ENCODE assay signal across 15 mouse cellular contexts in the genomic region with DNA sequence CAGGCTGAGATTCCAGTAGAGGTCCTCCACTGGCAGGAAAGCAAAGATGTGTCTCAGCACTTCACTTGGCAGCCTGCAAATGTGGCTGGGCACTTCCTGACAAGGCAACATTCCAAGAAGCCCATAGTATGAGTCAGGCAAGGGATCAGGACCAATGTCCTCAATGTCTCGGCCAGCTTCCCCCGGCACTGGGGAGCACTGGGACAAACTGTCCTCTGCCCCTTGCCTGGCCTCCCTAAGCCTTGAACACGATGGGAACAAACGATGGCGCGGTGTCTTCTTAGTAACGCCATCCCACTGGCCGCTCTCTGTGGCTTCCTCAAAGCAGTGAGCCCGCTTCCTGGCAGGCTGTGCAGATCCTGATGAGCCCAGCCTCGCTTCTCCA. TPM values are rescaled to one million over a fixed set of nuclear protein-coding genes. Genes with fewer than 3 reads are reported as not detected.
DNase-seq lines count a peak whose midpoint lies in the region; ATAC-seq and TF ChIP-seq lines count a peak whose summit lies in the region.
"Had no signal": no experiment of that assay in that cellular context is flagged by ENCODE, and none has a peak within 500 bp of the region (broad histone marks: within the 10 kb centered on the region; RNA-seq: fewer than 3 reads in every experiment).

No protein-coding gene starts in this region.

- no peak overlapping the region for H3K9ac ChIP-seq in midbrain, postnatal 0 days (replicated peaks; ENCODE audit: low read length, poor library complexity, severe bottlenecking)
- no peak overlapping the region for H3K9ac ChIP-seq in midbrain, embryonic 15.5 days
- H3K9ac ChIP-seq in forebrain, embryonic 15.5 days (replicated peaks): no peak overlapping the region
- H3K9ac ChIP-seq: hindbrain, embryonic 12.5 days; limb, embryonic 15.5 days had no signal

- H3K27ac ChIP-seq in midbrain, postnatal 0 days (ENCODE audit: low read depth, low read length): no peak overlapping the region
- no peak overlapping the region for H3K27ac ChIP-seq in midbrain, embryonic 15.5 days
- no peak overlapping the region for H3K27ac ChIP-seq in cerebellum, adult 2 months (ENCODE audit: insufficient read depth, low read length)
- no peak overlapping the region for H3K27ac ChIP-seq in forebrain, embryonic 15.5 days (replicated peaks)
- H3K27ac ChIP-seq: hindbrain, embryonic 12.5 days; left cerebral cortex, adult 2 months; limb, embryonic 15.5 days had no signal

- H3K4me2 ChIP-seq in midbrain, postnatal 0 days (ENCODE audit: low read depth, low read length, poor library complexity, severe bottlenecking): no peak overlapping the region
- H3K4me2 ChIP-seq in midbrain, embryonic 15.5 days: no peak overlapping the region
- no peak overlapping the region for H3K4me2 ChIP-seq in forebrain, embryonic 15.5 days (replicated peaks)
- H3K4me2 ChIP-seq: heart, embryonic 11.5 days; hindbrain, embryonic 12.5 days; limb, embryonic 15.5 days; midbrain, embryonic 11.5 days had no signal

- H3K27me3 ChIP-seq in midbrain, postnatal 0 days (ENCODE audit: insufficient read depth, low read length): no peaks in the 10 kb centered on the region
- no peaks in the 10 kb centered on the region for H3K27me3 ChIP-seq in midbrain, embryonic 15.5 days (replicated peaks)
- H3K27me3 ChIP-seq in cerebellum, adult 2 months (ENCODE audit: control insufficient read depth, insufficient read depth, low read length): no peaks in the 10 kb centered on the region
- H3K27me3 ChIP-seq in forebrain, embryonic 15.5 days: no peaks in the 10 kb centered on the region
- H3K27me3 ChIP-seq: CH12.LX; hindbrain, embryonic 12.5 days; limb, embryonic 15.5 days; Patski had no signal

- DNase-seq in heart, adult 11 months: peak; percentile 93
- DNase-seq in heart, postnatal 4 days: no peak
- peak; percentile 41 for DNase-seq in midbrain, postnatal 0 days (ENCODE audit: low spot score)
- DNase-seq in cerebellum, adult 2 months: peak; percentile 19 to 49
- DNase-seq in skeletal muscle tissue, adult 2 months (ENCODE audit: low read depth, low spot score): peak; percentile 62

- TF ChIP-seq POLR2A in cerebellum, adult 2 months (IDR thresholded peaks at IDR 0.05; ENCODE audit: borderline replicate concordance, insufficient read depth, low read length): no peak

- H3K4me3 ChIP-seq in midbrain, postnatal 0 days (ENCODE audit: low read depth, low read length): no peak overlapping the region
- no peak overlapping the region for H3K4me3 ChIP-seq in midbrain, embryonic 15.5 days
- no peak overlapping the region for H3K4me3 ChIP-seq in cerebellum, adult 2 months (replicated peaks; ENCODE audit: insufficient read depth, low read depth, low read length)
- H3K4me3 ChIP-seq in forebrain, embryonic 15.5 days: no peak overlapping the region
- H3K4me3 ChIP-seq: hindbrain, embryonic 12.5 days; left cerebral cortex, adult 2 months; limb, embryonic 15.5 days had no signal

- no peaks in the 10 kb centered on the region for H3K9me3 ChIP-seq in midbrain, postnatal 0 days (ENCODE audit: low read length)
- no peaks in the 10 kb centered on the region for H3K9me3 ChIP-seq in midbrain, embryonic 15.5 days
- no peaks in the 10 kb centered on the region for H3K9me3 ChIP-seq in forebrain, embryonic 15.5 days
- H3K9me3 ChIP-seq: hindbrain, embryonic 12.5 days; limb, embryonic 15.5 days had no signal

- H3K36me3 ChIP-seq in midbrain, postnatal 0 days (ENCODE audit: insufficient read depth, low read length): peaks cover 37% of the 10 kb centered on the region
- H3K36me3 ChIP-seq in midbrain, embryonic 15.5 days (replicated peaks): peaks cover 44% of the 10 kb centered on the region
- H3K36me3 ChIP-seq in forebrain, embryonic 15.5 days: peaks cover 52% of the 10 kb centered on the region

- 82% methylated on average over 10 of the region's 10 CpGs for WGBS in midbrain, postnatal 0 days
- WGBS in midbrain, embryonic 15.5 days: 85% methylated on average over 10 of the region's 10 CpGs
- 70% methylated on average over 10 of the region's 10 CpGs for WGBS in cerebellum, adult 2 months
- WGBS in forebrain, embryonic 15.5 days: 75% methylated on average over 10 of the region's 10 CpGs

- ATAC-seq in midbrain, postnatal 0 days (ENCODE audit: low FRiP score): 0 out of 2 replicates have a peak, but pooled peaks have one; percentile 13
- no peak for ATAC-seq in midbrain, embryonic 15.5 days (replicated peaks)
- no peak for ATAC-seq in forebrain, embryonic 15.5 days (replicated peaks)
- ATAC-seq: forebrain, embryonic 14.5 days; Patski had no signal

- TF ChIP-seq CTCF in midbrain, postnatal 0 days (IDR thresholded peaks at IDR 0.05): no peak
- TF ChIP-seq CTCF in cerebellum, adult 2 months (IDR thresholded peaks at IDR 0.05; ENCODE audit: borderline replicate concordance, insufficient read depth, low read depth, low read length): no peak

- H3K4me1 ChIP-seq in midbrain, postnatal 0 days (ENCODE audit: insufficient read depth, low read length): no peaks in the 10 kb centered on the region
- H3K4me1 ChIP-seq in midbrain, embryonic 15.5 days: no peaks in the 10 kb centered on the region
- H3K4me1 ChIP-seq in cerebellum, adult 2 months (ENCODE audit: control insufficient read depth, insufficient read depth, low read length): peaks cover 10% of the 10 kb centered on the region
- peaks cover 14% of the 10 kb centered on the region; the same call in 1 of the 2 replicates for H3K4me1 ChIP-seq in forebrain, embryonic 15.5 days
- H3K4me1 ChIP-seq: hindbrain, embryonic 12.5 days; limb, embryonic 15.5 days had no signal

RNA-seq across cellular contexts. Expression of gene Fbh1, which starts 10.2 kb away (rescaled TPM):
- total RNA-seq in heart, postnatal 4 days (2021): 10 to 100 TPM; 69.1 to 69.5 TPM
- total RNA-seq in midbrain, postnatal 0 days (2014; rRNA removed): 95.1 and 102 TPM in 2 replicates
- polyA plus RNA-seq in midbrain, postnatal 0 days (2015; fragmentation: Nextera tagmentation; extraction: Ambion mirVana): 85.0 TPM in 2 replicates
- 133 TPM in 2 replicates for polyA plus RNA-seq in midbrain, embryonic 15.5 days (2015; fragmentation: Nextera tagmentation; extraction: Ambion mirVana)
- polyA plus RNA-seq in cerebellum, adult 2 months (2012; rRNA removed): 66.8 and 71.9 TPM in 2 replicates
- 124 and 128 TPM in 2 replicates for polyA plus RNA-seq in forebrain, embryonic 15.5 days (2015; fragmentation: Nextera tagmentation; extraction: Ambion mirVana)

RNA-seq across cellular contexts. Expression of gene Ankrd16, which starts 10.5 kb away (rescaled TPM):
- 10 to 100 TPM; 31.0 to 35.5 TPM for total RNA-seq in heart, postnatal 4 days (2021)
- total RNA-seq in midbrain, postnatal 0 days (2014; rRNA removed): 45.2 and 66.6 TPM in 2 replicates
- 35.0 and 36.3 TPM in 2 replicates for polyA plus RNA-seq in midbrain, postnatal 0 days (2015; fragmentation: Nextera tagmentation; extraction: Ambion mirVana)
- 49.3 and 55.4 TPM in 2 replicates for polyA plus RNA-seq in midbrain, embryonic 15.5 days (2015; fragmentation: Nextera tagmentation; extraction: Ambion mirVana)
- 92.5 and 95.3 TPM in 2 replicates for polyA plus RNA-seq in cerebellum, adult 2 months (2012; rRNA removed)
- polyA plus RNA-seq in forebrain, embryonic 15.5 days (2015; fragmentation: Nextera tagmentation; extraction: Ambion mirVana): 43.3 and 48.3 TPM in 2 replicates
